Mouse (Mus musculus) CD4-positive, CD25-positive, alpha-beta regulatory T cell (primary cell): Measurements from ENCODE around the gene Fam216a. TPM values are rescaled to one million over a fixed set of nuclear protein-coding genes. Genes with fewer than 3 reads are reported as not detected.

Experiments
- polyA plus RNA-seq: library from polyadenylated mRNA; unstranded; fragments of 100-300 nt; shearing (Covaris generic); gene quantifications from one replicate; pipeline ENCODE4 v1.2.1, GENCODE M21; 2017

Gene Fam216a
- polyA plus RNA-seq, result 18.8 TPM

GRCm38 (mm10) chr5:122372192-122372769 lies at the start of gene Fam216a:
TSS of gene Fam216a (minus strand) at chr5:122372364.

GRCm38 (mm10) chr5:122421271-122422068 lies 49.3 kb upstream of the Fam216a start, which contains the start of gene Anapc7:
TSS of gene Anapc7 (plus strand) at chr5:122421693.

GRCm38 (mm10) chr5:122391786-122392180 lies 19.6 kb upstream of the Fam216a start, which contains the start of gene Arpc3:
TSS of gene Arpc3 (plus strand) at chr5:122391878.

GRCm38 (mm10) chr5:122371591-122372191 lies 473 bp downstream of the Fam216a start, which contains the start of gene Gpn3:
TSS of gene Gpn3 (plus strand) at chr5:122371876.

GRCm38 (mm10) chr5:122353807-122354491 lies 18.2 kb downstream of the Fam216a start, which contains the start of the genes Rad9b and Vps29:
TSS of gene Rad9b (minus strand) at chr5:122354233.
TSS of gene Vps29 (plus strand) at chr5:122354369.

Other genes with a start within 250 kb of the Fam216a start
- gene Ccdc63, start 231.5 kb downstream of the Fam216a start, polyA plus RNA-seq, result 0.24 TPM
- gene Ppp1cc, start 214.1 kb downstream of the Fam216a start, polyA plus RNA-seq, result 382 TPM
- 118 TPM for gene Hvcn1, start 165.6 kb downstream of the Fam216a start, polyA plus RNA-seq
- 1.3 TPM for gene Tctn1, start 107.9 kb downstream of the Fam216a start, polyA plus RNA-seq
- gene Pptc7, start 88.0 kb downstream of the Fam216a start, polyA plus RNA-seq, result 53.5 TPM
- gene Rad9b, start 18.1 kb downstream of the Fam216a start, polyA plus RNA-seq, result 7.1 TPM
- 135 TPM for gene Vps29, start 18.0 kb downstream of the Fam216a start, polyA plus RNA-seq
- gene Gpn3, start 488 bp downstream of the Fam216a start, polyA plus RNA-seq, result 79.9 TPM
- gene Arpc3, start 19.5 kb upstream of the Fam216a start, polyA plus RNA-seq, result 443 TPM
- gene Anapc7, start 49.3 kb upstream of the Fam216a start, polyA plus RNA-seq, result 31.6 TPM
- 95.7 TPM for gene Atp2a2, start 129.9 kb upstream of the Fam216a start, polyA plus RNA-seq
- gene Ift81, start 242.2 kb upstream of the Fam216a start, polyA plus RNA-seq, result 4.2 TPM